Mouse (Mus musculus): Measurements from ENCODE around the gene Sema5b.
"Not testable (repeated sequence)": the region's sequence is repeated elsewhere in the genome, so short reads cannot be mapped to it uniquely, and the experiment has no call there.

The Sema5b gene

GRCm38 (mm10) chr16:35555596-35556482 is 14.9 kb downstream of the Sema5b start:
- no peak for DNase-seq

GRCm38 (mm10) chr16:35557038-35557437 is 16.1 kb downstream of the Sema5b start:
- no peak for DNase-seq

GRCm38 (mm10) chr16:35561541-35561940 is 20.6 kb downstream of the Sema5b start:
- DNase-seq, result no peak

GRCm38 (mm10) chr16:35564246-35564905 is 23.4 kb downstream of the Sema5b start:
- no peak for DNase-seq

- not testable (repeated sequence) for DNase-seq
Measured at GRCm38 (mm10) chr16:35565601-35566000, 24.7 kb downstream of the Sema5b start.

GRCm38 (mm10) chr16:35568225-35568880 is 27.4 kb downstream of the Sema5b start:
- no peak for DNase-seq

- DNase-seq, result no peak
Measured at GRCm38 (mm10) chr16:35569347-35569746, 28.4 kb downstream of the Sema5b start.

GRCm38 (mm10) chr16:35569758-35570157 is 28.8 kb downstream of the Sema5b start:
- no peak for DNase-seq

GRCm38 (mm10) chr16:35570627-35571026 is 29.7 kb downstream of the Sema5b start:
- no peak for DNase-seq

GRCm38 (mm10) chr16:35573586-35573985 is 32.6 kb downstream of the Sema5b start:
- no peak for DNase-seq

GRCm38 (mm10) chr16:35577181-35577941 is 36.4 kb downstream of the Sema5b start:
- DNase-seq, result peak; percentile 88

GRCm38 (mm10) chr16:35581299-35581698 is 40.4 kb downstream of the Sema5b start:
- DNase-seq, result no peak

GRCm38 (mm10) chr16:35583551-35584080 is 42.7 kb downstream of the Sema5b start:
- no peak for DNase-seq

- no peak for DNase-seq
Measured at GRCm38 (mm10) chr16:35585126-35585694, 44.3 kb downstream of the Sema5b start.

- no peak for DNase-seq
Measured at GRCm38 (mm10) chr16:35587046-35587779, 46.3 kb downstream of the Sema5b start.

- no peak for DNase-seq
Measured at GRCm38 (mm10) chr16:35587866-35588465, 47.0 kb downstream of the Sema5b start.

- no peak for DNase-seq
Measured at GRCm38 (mm10) chr16:35588731-35589151, 47.8 kb downstream of the Sema5b start.

GRCm38 (mm10) chr16:35591756-35592155 is 50.8 kb downstream of the Sema5b start:
- DNase-seq, result no peak

GRCm38 (mm10) chr16:35592274-35593065 is 51.5 kb downstream of the Sema5b start:
- DNase-seq, result no peak

- DNase-seq, result no peak
Measured at GRCm38 (mm10) chr16:35593474-35593873, 52.5 kb downstream of the Sema5b start.
